Mouse (Mus musculus) CH12.LX (cell line): ENCODE results near the gene Zfhx3. TPM values are rescaled to one million over a fixed set of nuclear protein-coding genes. Genes with fewer than 3 reads are reported as not detected.

ENCODE experiments used
- DNase-seq: peaks from one replicate; pipeline ENCODE4 v3.0.0-alpha.2; 2013; ENCODE audit errors: extremely low read depth
- H3K27ac ChIP-seq: 2 replicates; pipeline ENCODE4 v1.5.1; 2012; ENCODE audit warnings: low read depth, mild to moderate bottlenecking, control low read depth, moderate library complexity; ENCODE audit not compliant: insufficient read depth
- H3K27me3 ChIP-seq: replicated peaks from 2 replicates; pipeline ENCODE3; 2012; ENCODE audit warnings: inconsistent platforms
- H3K36me3 ChIP-seq, 2 experiments: replicated peaks in 1 of 2; 2 replicates each; pipeline versions ENCODE3 to v1.6.1; 2012; ENCODE audit warnings: inconsistent platforms in 1 of 2, low read length in 1 of 2, mild to moderate bottlenecking in 1 of 2, mixed read lengths in 1 of 2, moderate library complexity in 1 of 2; ENCODE audit not compliant: control insufficient read depth in 1 of 2, insufficient read depth in 1 of 2
- H3K4me1 ChIP-seq, 2 experiments: 2 replicates each; pipeline ENCODE4 v1.6.1; 2012; ENCODE audit warnings: inconsistent platforms in 1 of 2, moderate library complexity in 1 of 2; ENCODE audit not compliant: insufficient read depth in 2 of 2, control insufficient read depth in 1 of 2
- H3K4me2 ChIP-seq: 2 replicates; pipeline ENCODE4 v1.6.1; 2012; ENCODE audit warnings: low read depth, mild to moderate bottlenecking, control low read depth; ENCODE audit not compliant: poor library complexity, insufficient read depth, severe bottlenecking
- H3K4me3 ChIP-seq, 3 experiments: fragments of 150-350 bp in 1 of 3; sonication (generic) in 1 of 3; replicated peaks in 1 of 3; 2 replicates each; pipeline versions ENCODE3 to v1.5.1; 2011 to 2012; ENCODE audit warnings: low read depth in 2 of 3, low read length in 2 of 3, mild to moderate bottlenecking in 2 of 3, moderate library complexity in 2 of 3, control low read depth in 1 of 3, improper control_type of control experiment in 1 of 3, inconsistent platforms in 1 of 3, mixed read lengths in 1 of 3; ENCODE audit not compliant: poor library complexity in 1 of 3
- H3K79me2 ChIP-seq: replicated peaks from 2 replicates; pipeline ENCODE4 v1.6.1; 2012; ENCODE audit warnings: mild to moderate bottlenecking, moderate library complexity; ENCODE audit not compliant: control insufficient read depth, poor library complexity, insufficient read depth, severe bottlenecking; ENCODE audit errors: extremely low read depth
- H3K9ac ChIP-seq: 2 replicates; pipeline ENCODE4 v1.6.1; 2012; ENCODE audit warnings: low read depth, mild to moderate bottlenecking, control low read depth, moderate library complexity; ENCODE audit not compliant: insufficient read depth
- H3K9me3 ChIP-seq: replicated peaks from 2 replicates; pipeline ENCODE3; 2012; ENCODE audit warnings: low read length, inconsistent platforms, mixed read lengths
- BHLHE40 ChIP-seq: IDR thresholded peaks from 2 replicates; pipeline ENCODE4 v1.6.1; 2011; ENCODE audit warnings: mild to moderate bottlenecking, low read depth, low read length, improper control_type of control experiment
- CHD1 ChIP-seq: IDR thresholded peaks from 2 replicates; pipeline ENCODE4 v1.6.1; 2012; ENCODE audit warnings: low read depth, low read length, improper control_type of control experiment, inconsistent platforms
- CHD2 ChIP-seq: IDR thresholded peaks from 2 replicates; pipeline ENCODE4 v1.6.1; 2011; ENCODE audit warnings: low read length, improper control_type of control experiment
- E2F4 ChIP-seq: IDR thresholded peaks from 2 replicates; pipeline ENCODE4 v1.6.1; 2011; ENCODE audit warnings: low read depth, low read length, improper control_type of control experiment; ENCODE audit not compliant: insufficient replicate concordance
- EP300 ChIP-seq: IDR thresholded peaks from 2 replicates; pipeline ENCODE4 v1.6.1; 2011; ENCODE audit warnings: low read length, improper control_type of control experiment
- HCFC1 ChIP-seq: IDR thresholded peaks from 2 replicates; pipeline ENCODE4 v1.6.1; 2012; ENCODE audit warnings: low read depth, mild to moderate bottlenecking, inconsistent platforms, low read length, improper control_type of control experiment
- IRF4 ChIP-seq: IDR thresholded peaks from 2 replicates; pipeline ENCODE4 v1.6.1; 2014; ENCODE audit warnings: low read depth, mild to moderate bottlenecking, inconsistent platforms, low read length, improper control_type of control experiment
- JUND ChIP-seq: conservative IDR thresholded peaks from 2 replicates; pipeline ENCODE4 v1.6.1; 2011; ENCODE audit warnings: low read depth, low read length, improper control_type of control experiment
- KAT2A ChIP-seq: IDR thresholded peaks from 2 replicates; pipeline ENCODE4 v1.6.1; 2012; ENCODE audit warnings: low read length, improper control_type of control experiment, inconsistent platforms; ENCODE audit not compliant: insufficient replicate concordance
- MAFK ChIP-seq: IDR thresholded peaks from 2 replicates; pipeline ENCODE4 v1.6.1; 2011; ENCODE audit warnings: low read length, improper control_type of control experiment; ENCODE audit not compliant: insufficient replicate concordance
- MAX ChIP-seq: IDR thresholded peaks from 2 replicates; pipeline ENCODE4 v1.6.1; 2011; ENCODE audit warnings: low read length, improper control_type of control experiment
- MAZ ChIP-seq: IDR thresholded peaks from 2 replicates; pipeline ENCODE4 v1.6.1; 2012; ENCODE audit warnings: low read depth, mild to moderate bottlenecking, inconsistent platforms, low read length, improper control_type of control experiment, moderate library complexity
- MXI1 ChIP-seq: IDR thresholded peaks from 2 replicates; pipeline ENCODE4 v1.6.1; 2011; ENCODE audit warnings: mild to moderate bottlenecking, low read depth, low read length, improper control_type of control experiment
- MYC ChIP-seq: IDR thresholded peaks from 2 replicates; pipeline ENCODE4 v1.6.1; 2011; ENCODE audit warnings: low read depth, mild to moderate bottlenecking, improper control_type of control experiment, low read length
- NRF1 ChIP-seq: IDR thresholded peaks from 2 replicates; pipeline ENCODE4 v1.6.1; 2014; ENCODE audit warnings: low read depth, mild to moderate bottlenecking, inconsistent platforms, low read length, improper control_type of control experiment, moderate library complexity
- PAX5 ChIP-seq: IDR thresholded peaks from 2 replicates; pipeline ENCODE4 v1.6.1; 2012; ENCODE audit warnings: low read length, inconsistent platforms, mixed read lengths
- POLR2AphosphoS2 ChIP-seq: IDR thresholded peaks from 2 replicates; pipeline ENCODE4 v1.6.1; 2011; ENCODE audit warnings: low read depth, low read length, improper control_type of control experiment
- RAD21 ChIP-seq: IDR thresholded peaks from 2 replicates; pipeline ENCODE4 v1.6.1; 2011; ENCODE audit warnings: low read depth, mild to moderate bottlenecking, low read length, improper control_type of control experiment, moderate library complexity
- RCOR1 ChIP-seq: conservative IDR thresholded peaks from 2 replicates; pipeline ENCODE4 v1.6.1; 2012; ENCODE audit warnings: low read depth, mild to moderate bottlenecking, inconsistent platforms, low read length, improper control_type of control experiment
- SIN3A ChIP-seq: IDR thresholded peaks from 2 replicates; pipeline ENCODE4 v1.6.1; 2012; ENCODE audit warnings: low read length, improper control_type of control experiment, inconsistent platforms
- TBP ChIP-seq: conservative IDR thresholded peaks from 2 replicates; pipeline ENCODE4 v1.6.1; 2011; ENCODE audit warnings: low read depth, low read length, improper control_type of control experiment
- TCF12 ChIP-seq: IDR thresholded peaks from 2 replicates; pipeline ENCODE4 v1.6.1; 2014; ENCODE audit warnings: low read depth, mild to moderate bottlenecking, inconsistent platforms, low read length, improper control_type of control experiment
- UBTF ChIP-seq: IDR thresholded peaks from 2 replicates; pipeline ENCODE4 v1.6.1; 2012; ENCODE audit warnings: low read depth, mild to moderate bottlenecking, inconsistent platforms, low read length, improper control_type of control experiment, moderate library complexity
- USF1 ChIP-seq: IDR thresholded peaks from 2 replicates; pipeline ENCODE4 v1.6.1; 2014; ENCODE audit warnings: low read depth, mild to moderate bottlenecking, inconsistent platforms, low read length, improper control_type of control experiment
- USF2 ChIP-seq: conservative IDR thresholded peaks from 2 replicates; pipeline ENCODE4 v1.6.1; 2011; ENCODE audit warnings: low read depth, low read length, improper control_type of control experiment
- ZC3H11A ChIP-seq: IDR thresholded peaks from 2 replicates; pipeline ENCODE4 v1.6.1; 2012; ENCODE audit warnings: low read depth, mild to moderate bottlenecking, inconsistent platforms, low read length, improper control_type of control experiment
- ZKSCAN1 ChIP-seq: IDR thresholded peaks from 2 replicates; pipeline ENCODE4 v1.6.1; 2012; ENCODE audit warnings: low read depth, inconsistent platforms, low read length, improper control_type of control experiment, borderline replicate concordance
- ZNF384 ChIP-seq: IDR thresholded peaks from 2 replicates; pipeline ENCODE4 v1.6.1; 2012; ENCODE audit warnings: low read depth, low read length, improper control_type of control experiment, inconsistent platforms
- dilution Hi-C: fragments of 300-500 bp; cut with MboI; formaldehyde crosslinking; loops from 2 replicates; pipeline ENCODE4 v1.14.3; 2020; ENCODE audit warnings: low sequenced_read_pairs; ENCODE audit not compliant: extremely low pct_unique_long_range_greater_than_20kb, extremely low pct_ligation_motif_present
- in situ Hi-C: fragments of 300-500 bp; cut with MboI; formaldehyde crosslinking; loops from 3 replicates; pipeline ENCODE4 v1.14.3; 2019; ENCODE audit warnings: low sequenced_read_pairs, low pct_ligation_motif_present, low pct_unique_long_range_greater_than_20kb, mixed read lengths
- polyA plus RNA-seq: library from polyadenylated mRNA; unstranded; fragments of >175 nt; gene quantifications from 2 replicates; pipeline ENCODE4 v1.2.1, GENCODE M21; 2012; ENCODE audit warnings: low read depth; ENCODE audit not compliant: insufficient read length
- total RNA-seq, 2 experiments: library from RNA; depleted of rRNA; stranded (reverse); fragments of 300-350 nt in 1 of 2; fragments of >200 nt in 1 of 2; gene quantifications; 2 replicates each; pipeline ENCODE4 v1.2.3; 2012 to 2014

The Zfhx3 gene
- total RNA-seq (2012; rRNA removed) = 0.38 and 0.68 TPM in 2 replicates
- 0.05 and 0.16 TPM in 2 replicates for total RNA-seq (2014; rRNA removed)
- 0.76 and 0.82 TPM in 2 replicates for polyA plus RNA-seq

DNA sequence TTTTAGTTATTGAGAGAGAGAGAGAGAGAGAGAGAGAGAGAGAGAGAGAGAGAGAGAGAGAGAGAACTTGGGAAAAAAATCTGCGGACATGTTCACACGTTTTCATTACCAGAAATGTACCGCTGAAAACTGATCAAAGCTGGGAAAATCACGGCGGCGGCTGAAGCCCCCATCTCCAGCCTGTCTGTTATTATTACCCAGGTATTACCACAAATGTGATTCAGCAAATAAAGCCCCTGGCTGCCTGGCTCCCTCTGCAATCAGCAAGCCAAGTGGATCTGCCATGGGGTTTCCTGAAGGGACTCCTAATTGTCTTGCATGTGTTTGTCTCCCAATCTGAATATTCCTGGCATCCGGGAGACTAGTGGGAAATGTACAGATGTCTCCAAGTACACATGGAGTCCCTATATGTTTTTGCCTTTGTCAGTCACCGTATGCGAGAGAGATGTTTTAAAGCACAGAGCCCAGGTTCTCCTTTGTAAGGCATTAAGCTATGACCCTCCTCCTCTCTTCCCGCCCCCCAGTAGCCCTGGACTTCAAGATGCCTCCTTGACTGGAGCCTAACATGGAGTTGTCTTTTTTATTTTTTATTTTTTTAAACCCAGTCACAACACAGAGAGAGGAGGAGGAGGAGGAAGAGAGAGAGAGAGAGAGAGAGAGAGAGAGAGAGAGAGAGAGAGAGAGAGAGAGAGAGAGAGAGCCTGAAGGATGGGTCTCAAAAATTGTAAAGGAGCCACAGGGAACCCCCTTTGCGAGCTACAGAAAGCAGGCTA, at the start of gene Zfhx3:
Zfhx3 (plus strand) TSS at position 723 of the 773 bp plus-strand sequence.
- dilution Hi-C loops (no loop called here), in situ Hi-C loops (no loop called here)
- Histone ChIP-seq H3K9me3 (peaks cover 3% of the 10 kb centered on the region), H3K4me2 (peak within 1 kb of the TSS; percentile 89), H3K36me3 (no peaks in the 10 kb centered on the region), H3K27ac (no peak within 1 kb of the TSS), H3K27me3 (no peaks in the 10 kb centered on the region), H3K4me3 (no peak within 1 kb of the TSS), H3K9ac (no peak within 1 kb of the TSS), H3K4me1 (peaks cover 2 to 5% of the 10 kb centered on the region in 2 experiments; a peak in 3 of 4 replicates), H3K79me2 (no peaks in the 10 kb centered on the region)
- no peak for TF ChIP-seq MAFK
- TF ChIP-seq BHLHE40 = no peak
- TF ChIP-seq TBP = no peak
- TF ChIP-seq IRF4 = no peak
- TF ChIP-seq PAX5 = no peak
- TF ChIP-seq RAD21 = no peak
- TF ChIP-seq MYC = no peak
- no peak for TF ChIP-seq MAZ
- no peak for TF ChIP-seq EP300
- no peak for TF ChIP-seq ZNF384
- no peak for TF ChIP-seq NRF1
- no peak for DNase-seq

DNA sequence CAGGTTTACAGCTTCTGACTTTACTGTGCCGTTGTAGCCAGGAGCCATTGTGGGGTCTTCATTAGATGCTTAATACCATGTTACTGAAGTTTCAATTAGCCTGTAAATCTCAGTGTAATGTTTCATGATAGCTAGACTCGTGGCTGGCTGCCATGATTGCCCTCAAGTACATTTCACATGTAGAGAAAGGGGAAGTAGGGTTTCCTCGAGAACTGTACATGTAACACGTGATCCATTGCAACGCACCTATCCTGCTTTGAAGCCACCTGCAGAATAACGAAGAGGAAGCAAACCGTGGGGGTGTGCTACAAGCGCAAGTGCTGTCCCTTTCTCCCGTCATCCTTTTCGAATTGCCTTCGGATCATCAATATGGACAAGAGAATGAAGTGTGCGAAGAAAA, 23.5 kb upstream of the Zfhx3 start:
- no peaks in the 10 kb centered on the region for H3K27me3 ChIP-seq
- H3K79me2 ChIP-seq = no peaks in the 10 kb centered on the region
- in situ Hi-C loops = no loop called here
- no peak for TF ChIP-seq MAFK
- TF ChIP-seq SIN3A = no peak
- TF ChIP-seq JUND = no peak
- no peak for TF ChIP-seq KAT2A
- no peak for TF ChIP-seq UBTF
- TF ChIP-seq RAD21 = no peak
- peak; percentile 58; the same call in 1 of the 2 replicates for TF ChIP-seq MAX
- TF ChIP-seq NRF1 = no peak
- no peak for TF ChIP-seq CHD2
- peak; percentile 50 for TF ChIP-seq BHLHE40
- no peak for TF ChIP-seq ZC3H11A
- TF ChIP-seq ZNF384 = no peak
- no peak for TF ChIP-seq E2F4
- no peak for TF ChIP-seq IRF4
- no peak for TF ChIP-seq TCF12
- TF ChIP-seq USF2 = peak; percentile 40
- no peak for TF ChIP-seq CHD1
- TF ChIP-seq ZKSCAN1 = no peak
- TF ChIP-seq RCOR1 = no peak
- TF ChIP-seq HCFC1 = no peak
- no peak for TF ChIP-seq USF1
- TF ChIP-seq POLR2AphosphoS2 = no peak
- TF ChIP-seq MXI1 = no peak
- H3K36me3 ChIP-seq = no peaks in the 10 kb centered on the region
- no peak overlapping the region for H3K4me3 ChIP-seq
- peak; percentile 26 for DNase-seq
- no peak overlapping the region for H3K9ac ChIP-seq
- peaks cover 19 to 38% of the 10 kb centered on the region in 2 experiments for H3K4me1 ChIP-seq
- no peak overlapping the region for H3K27ac ChIP-seq
- dilution Hi-C loops = no loop called here
- no peak overlapping the region for H3K4me2 ChIP-seq
- H3K9me3 ChIP-seq = peaks cover 4% of the 10 kb centered on the region
